Mouse (Mus musculus) G1E (cell line): ENCODE measurements at regions not wholly inside any gene's neighbourhood (a gene's known extent, or its start where the extent isn't known, plus 50 kb on each side); places are given as distances from the start of the nearest gene placed in this dataset.
A peak's percentile ranks its signal among the peaks of the same experiment; 100 is the strongest.

ENCODE experiments used
- ATAC-seq: 2 replicates; pipeline ENCODE4 v1.8.0; 2016; ENCODE audit warnings: mild to moderate bottlenecking; ENCODE audit not compliant: insufficient number of reproducible peaks, poor library complexity, low FRiP score, severe bottlenecking; ENCODE audit errors: extremely low read depth
- DNase-seq: peaks from one replicate; pipeline ENCODE4 v3.0.0; 2012; ENCODE audit warnings: low spot score
- H3K27me3 ChIP-seq: 2 replicates; pipeline ENCODE4 v1.6.1; 2012; ENCODE audit warnings: mild to moderate bottlenecking, low read length, inconsistent platforms; ENCODE audit not compliant: insufficient read depth
- H3K36me3 ChIP-seq: replicated peaks from 2 replicates; pipeline ENCODE3; 2012; ENCODE audit warnings: mild to moderate bottlenecking, inconsistent platforms
- H3K4me1 ChIP-seq: 2 replicates; pipeline ENCODE4 v1.6.1; 2012; ENCODE audit warnings: low read depth, low read length, inconsistent platforms, mixed read lengths; ENCODE audit not compliant: insufficient read depth
- H3K4me3 ChIP-seq: 2 replicates; pipeline ENCODE4 v1.5.1; 2012; ENCODE audit warnings: low read depth, mild to moderate bottlenecking, inconsistent platforms, low read length, moderate library complexity, mixed read lengths
- H3K9me3 ChIP-seq: replicated peaks from 2 replicates; pipeline ENCODE4 v1.6.1; 2012; ENCODE audit warnings: inconsistent platforms
- CTCF ChIP-seq: IDR thresholded peaks from 2 replicates; pipeline ENCODE4 v1.5.1; 2012; ENCODE audit warnings: low read depth, low read length, inconsistent platforms, mixed read lengths
- GATA1 ChIP-seq: IDR thresholded peaks from 2 replicates; pipeline ENCODE4 v1.6.1; 2012; ENCODE audit warnings: borderline replicate concordance, low read length, inconsistent platforms, mixed read lengths
- GATA2 ChIP-seq: IDR thresholded peaks from 2 replicates; pipeline ENCODE4 v1.6.1; 2012; ENCODE audit warnings: low read depth, low read length, inconsistent platforms, borderline replicate concordance
- POLR2AphosphoS5 ChIP-seq: IDR thresholded peaks from 2 replicates; pipeline ENCODE4 v1.6.1; 2012; ENCODE audit warnings: low read depth, low read length, inconsistent platforms; ENCODE audit not compliant: insufficient replicate concordance
- TAL1 ChIP-seq: conservative IDR thresholded peaks from 2 replicates; pipeline ENCODE4 v1.6.1; 2012; ENCODE audit warnings: low read depth, low read length, inconsistent platforms, mixed read lengths

DNA sequence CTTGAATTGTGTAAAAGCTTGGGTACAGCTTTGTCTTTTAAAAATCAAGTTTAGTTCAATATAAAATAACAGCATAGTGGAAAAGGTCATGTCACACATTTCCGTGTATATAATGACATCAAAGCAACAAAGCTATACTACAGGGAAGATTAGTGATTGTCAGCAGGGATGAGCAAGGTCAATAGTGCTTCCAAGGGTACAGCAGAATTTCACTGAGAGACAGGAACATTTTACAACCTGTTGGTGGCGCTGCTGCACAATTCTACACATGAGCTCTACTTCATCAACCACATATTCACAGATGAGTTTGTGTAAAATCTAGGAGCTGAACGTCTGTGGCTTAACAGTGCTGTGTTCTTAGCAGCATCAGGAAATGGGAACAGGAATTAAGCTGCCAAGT is 74.3 kb upstream of the A2m start:
- Histone ChIP-seq H3K4me3 (no peak overlapping the region), H3K4me1 (no peaks in the 10 kb centered on the region), H3K36me3 (no peaks in the 10 kb centered on the region), H3K9me3 (no peaks in the 10 kb centered on the region; the same call in 1 of the 2 replicates), H3K27me3 (no peaks in the 10 kb centered on the region)
- ATAC-seq, result no peak
- TF ChIP-seq CTCF, result no peak
- no peak for TF ChIP-seq POLR2AphosphoS5
- TF ChIP-seq TAL1, result no peak
- no peak for TF ChIP-seq GATA1
- TF ChIP-seq GATA2, result no peak
- DNase-seq, result no peak

DNA sequence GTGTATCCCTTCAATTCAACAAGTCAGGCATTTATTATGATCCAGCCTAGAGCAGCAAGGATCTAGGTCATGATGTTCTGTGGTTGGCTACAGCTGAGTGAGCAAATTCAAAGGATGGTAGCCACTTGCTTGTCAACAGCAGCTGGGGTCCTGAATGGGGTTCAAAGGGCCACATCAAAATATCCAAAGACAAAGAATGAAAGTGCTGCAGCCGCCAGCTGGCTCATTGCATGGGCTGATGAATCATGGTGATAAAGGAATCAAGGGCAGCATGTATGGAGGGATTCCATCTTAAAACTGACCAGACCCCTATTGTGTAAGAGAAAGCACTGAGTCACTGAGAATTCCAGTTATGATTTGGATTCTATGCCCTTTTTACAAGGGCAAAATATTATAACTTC is 74.8 kb upstream of the A2m start:
- H3K4me3 ChIP-seq, result no peak overlapping the region
- H3K9me3 ChIP-seq, result no peaks in the 10 kb centered on the region; the same call in 1 of the 2 replicates
- no peak for DNase-seq
- no peak for TF ChIP-seq CTCF
- H3K36me3 ChIP-seq, result no peaks in the 10 kb centered on the region
- H3K27me3 ChIP-seq, result no peaks in the 10 kb centered on the region
- ATAC-seq, result no peak
- H3K4me1 ChIP-seq, result no peaks in the 10 kb centered on the region

DNA sequence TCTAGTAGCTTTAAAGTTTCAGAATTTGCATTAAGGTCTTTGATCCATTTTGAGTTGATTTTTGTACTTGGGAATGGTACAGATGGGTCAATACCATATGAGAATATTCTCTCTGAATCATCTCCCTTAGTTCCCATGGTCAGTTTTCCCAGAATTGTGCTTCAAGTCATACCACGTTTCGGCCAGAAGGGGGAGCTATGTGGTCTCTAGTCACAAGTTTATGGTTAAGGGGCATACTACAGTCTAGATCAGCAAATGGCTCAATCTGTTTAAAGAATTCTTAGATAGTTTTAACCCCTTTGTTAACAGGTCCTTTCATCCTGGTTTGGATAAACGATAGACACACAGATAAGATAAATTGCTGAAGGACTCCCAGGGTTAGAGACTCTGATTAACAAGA is 78.7 kb upstream of the A2m start:
- H3K4me3 ChIP-seq, result no peak overlapping the region
- no peak for TF ChIP-seq POLR2AphosphoS5
- no peak for TF ChIP-seq CTCF
- TF ChIP-seq GATA1, result no peak
- no peak for TF ChIP-seq TAL1
- no peak for TF ChIP-seq GATA2
- ATAC-seq (no peak), DNase-seq (no peak)
- no peaks in the 10 kb centered on the region; the same call in 1 of the 2 replicates for H3K9me3 ChIP-seq
- H3K27me3 ChIP-seq, result no peaks in the 10 kb centered on the region
- H3K36me3 ChIP-seq, result no peaks in the 10 kb centered on the region
- H3K4me1 ChIP-seq, result no peaks in the 10 kb centered on the region

DNA sequence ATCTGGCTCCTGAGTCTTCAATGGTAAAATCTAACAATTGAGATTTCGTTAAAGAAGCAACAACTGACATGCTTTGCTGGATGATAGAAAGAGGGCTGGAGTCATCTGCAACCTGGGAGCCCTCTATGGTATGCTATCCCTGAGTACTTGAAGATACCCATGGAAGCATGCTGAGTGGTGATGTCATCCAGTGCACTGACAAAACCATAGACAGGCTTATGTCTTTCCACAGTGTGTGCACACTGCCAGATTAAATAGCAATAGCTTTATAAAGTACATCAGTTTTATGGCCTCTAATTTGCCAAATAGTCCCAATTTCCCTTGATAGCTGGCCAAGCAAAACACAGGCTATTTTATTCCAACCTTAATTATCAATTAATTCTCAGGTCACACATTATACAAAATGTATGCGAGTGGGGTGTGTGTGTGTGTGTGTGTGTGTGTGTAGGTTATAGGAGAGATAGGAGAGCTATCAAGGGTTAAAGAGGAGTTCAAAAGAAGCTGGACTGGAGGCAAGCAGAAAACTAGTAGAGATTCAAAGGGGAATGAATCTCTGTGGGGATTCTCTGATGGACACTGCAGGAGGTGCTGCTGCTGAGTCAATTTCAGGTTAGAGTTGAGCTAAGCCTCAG is 80.1 kb upstream of the Iqsec3 start:
- no peaks in the 10 kb centered on the region for H3K36me3 ChIP-seq
- H3K27me3 ChIP-seq, result no peaks in the 10 kb centered on the region
- H3K9me3 ChIP-seq, result no peaks in the 10 kb centered on the region; the same call in 1 of the 2 replicates
- TF ChIP-seq POLR2AphosphoS5 (no peak), TAL1 (no peak), GATA2 (no peak), GATA1 (no peak), CTCF (no peak)
- H3K4me1 ChIP-seq, result no peaks in the 10 kb centered on the region
- no peak overlapping the region for H3K4me3 ChIP-seq
- no peak for DNase-seq
- no peak for ATAC-seq

DNA sequence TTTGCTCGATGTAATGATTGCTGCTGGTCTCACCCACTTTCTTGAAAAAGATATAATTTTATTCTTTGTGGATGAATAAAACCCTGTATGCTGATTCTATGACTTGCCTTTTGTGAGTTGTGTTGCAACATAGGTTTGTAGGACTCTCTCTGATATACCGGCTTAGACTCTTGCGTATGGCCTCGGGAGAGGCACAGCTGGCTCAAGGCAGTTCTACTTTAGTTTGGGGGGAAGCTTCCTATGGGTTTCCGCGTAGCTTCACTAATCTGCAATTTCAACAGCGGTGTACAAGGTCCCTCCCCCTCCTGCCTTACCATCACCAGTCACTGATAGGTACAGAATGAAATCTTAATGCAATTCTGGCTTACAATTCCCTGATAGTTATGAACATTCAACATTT is 60.0 kb upstream of the Iqsec3 start:
- no peaks in the 10 kb centered on the region for H3K27me3 ChIP-seq
- no peaks in the 10 kb centered on the region for H3K9me3 ChIP-seq
- H3K4me3 ChIP-seq, result no peak overlapping the region
- ATAC-seq (no peak), DNase-seq (no peak)
- no peaks in the 10 kb centered on the region for H3K36me3 ChIP-seq
- no peaks in the 10 kb centered on the region for H3K4me1 ChIP-seq
- TF ChIP-seq TAL1 (no peak), GATA2 (no peak), GATA1 (no peak), POLR2AphosphoS5 (no peak), CTCF (no peak)

DNA sequence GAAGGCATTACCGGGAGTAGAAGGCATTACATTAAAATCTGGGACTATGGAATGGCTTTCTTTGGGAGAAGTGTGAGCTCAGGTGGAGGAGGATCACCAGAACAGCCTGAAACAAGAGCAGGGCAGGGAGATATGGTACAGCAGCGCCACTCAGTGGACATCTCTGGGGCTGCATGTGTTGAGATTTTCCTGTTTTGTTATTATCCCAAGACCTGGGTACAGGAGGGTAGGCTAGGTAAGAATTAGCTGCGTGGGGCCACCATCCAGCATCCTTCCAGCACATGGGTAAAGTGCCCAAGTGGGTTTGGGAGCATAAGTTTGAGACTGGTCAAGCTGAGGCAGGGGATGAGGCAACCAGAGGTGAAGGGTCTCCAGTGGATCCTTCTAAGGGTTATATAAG is 59.4 kb upstream of the Iqsec3 start:
- ATAC-seq (no peak; the same call in 1 of the 2 replicates), DNase-seq (peak; percentile 8)
- no peaks in the 10 kb centered on the region for H3K27me3 ChIP-seq
- no peak overlapping the region for H3K4me3 ChIP-seq
- H3K36me3 ChIP-seq, result no peaks in the 10 kb centered on the region
- no peaks in the 10 kb centered on the region for H3K9me3 ChIP-seq
- TF ChIP-seq CTCF, result peak; percentile 21; the same call in 1 of the 2 replicates
- TF ChIP-seq POLR2AphosphoS5, result no peak
- TF ChIP-seq GATA1, result no peak
- no peak for TF ChIP-seq TAL1
- TF ChIP-seq GATA2, result no peak
- no peaks in the 10 kb centered on the region for H3K4me1 ChIP-seq
